Mouse (Mus musculus) kidney, adult 2 months (tissue): ENCODE measurements around the gene Arhgef28. TPM values are rescaled to one million over a fixed set of nuclear protein-coding genes. Genes with fewer than 3 reads are reported as not detected.
"Not testable (repeated sequence)": the region's sequence is repeated elsewhere in the genome, so short reads cannot be mapped to it uniquely, and the experiment has no call there.

Experiments
- DNase-seq: peaks from one replicate; pipeline ENCODE4 v3.0.0; 2021
- H3K27ac ChIP-seq: fragments of 200-500 bp; 2 replicates; pipeline ENCODE4 v1.5.1; 2012; ENCODE audit warnings: low read depth, low read length, control low read depth, inconsistent platforms; ENCODE audit not compliant: insufficient read depth
- H3K27me3 ChIP-seq: fragments of 200-500 bp; replicated peaks from 2 replicates; pipeline ENCODE4 v1.6.1; 2012; ENCODE audit warnings: mild to moderate bottlenecking, moderate library complexity, low read length, inconsistent platforms; ENCODE audit not compliant: control insufficient read depth, insufficient read depth
- H3K36me3 ChIP-seq: fragments of 200-500 bp; 2 replicates; pipeline ENCODE4 v1.6.1; 2012; ENCODE audit warnings: mild to moderate bottlenecking, moderate library complexity, low read length, inconsistent platforms; ENCODE audit not compliant: control insufficient read depth, insufficient read depth
- H3K4me1 ChIP-seq: fragments of 200-500 bp; 2 replicates; pipeline ENCODE4 v1.6.1; 2011; ENCODE audit warnings: low read length; ENCODE audit not compliant: control insufficient read depth, insufficient read depth
- H3K4me3 ChIP-seq: fragments of 200-500 bp; 2 replicates; pipeline ENCODE4 v1.5.1; 2011; ENCODE audit warnings: mild to moderate bottlenecking, low read depth, low read length, control low read depth; ENCODE audit not compliant: insufficient read depth
- CTCF ChIP-seq: fragments of 200-500 bp; conservative IDR thresholded peaks from 2 replicates; pipeline ENCODE4 v1.5.1; 2011; ENCODE audit warnings: low read depth, mild to moderate bottlenecking, control low read depth, low read length, moderate library complexity, mixed read lengths; ENCODE audit not compliant: insufficient read depth, insufficient read length
- POLR2A ChIP-seq: fragments of 200-500 bp; IDR thresholded peaks from one replicate; pipeline ENCODE4 v1.6.1; 2011; ENCODE audit warnings: low read depth, low read length, control low read depth
- WGBS: fragments of 180-500 bp; shearing (Covaris S2); methylation state at CpG from one replicate; pipeline ENCODE4 v1.1.7; 2018; 5-methylcytosine and 5-hydroxymethylcytosine counted together
- polyA plus RNA-seq: library from polyadenylated mRNA; depleted of rRNA; stranded (reverse); fragments of >200 nt; gene quantifications from 2 replicates; pipeline ENCODE4 v1.2.3, GENCODE M21; 2012

Gene Arhgef28
- polyA plus RNA-seq, 1 experiment = 39.3 TPM

DNA sequence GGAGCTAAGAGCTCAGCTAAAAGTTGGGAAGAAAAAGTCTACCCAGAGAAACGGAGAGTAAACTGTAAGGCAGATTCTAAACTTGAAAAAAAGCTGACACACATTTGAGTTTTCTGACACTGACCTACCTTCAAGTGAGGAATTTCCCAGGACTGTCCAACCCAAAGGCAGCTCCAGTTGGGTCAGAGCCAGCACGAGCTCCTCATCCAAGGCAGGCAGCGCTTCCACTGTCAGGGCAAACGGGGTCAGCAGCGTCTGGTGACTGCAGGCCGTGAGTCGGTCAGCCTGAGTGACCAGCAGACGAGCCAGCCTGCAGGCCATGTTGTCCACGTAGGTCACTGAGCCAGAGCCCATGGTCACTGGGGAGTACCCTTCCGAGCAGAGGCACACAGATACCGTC is 131.4 kb downstream of the Arhgef28 start:
- TF ChIP-seq POLR2A (no peak), CTCF (no peak)
- Histone ChIP-seq H3K4me1 (no peaks in the 10 kb centered on the region), H3K4me3 (no peak overlapping the region), H3K27me3 (no peaks in the 10 kb centered on the region), H3K27ac (no peak overlapping the region), H3K36me3 (no peaks in the 10 kb centered on the region)
- WGBS = 38% methylated on average over 11 of the region's 11 CpGs
- peak; percentile 86 for DNase-seq

DNA sequence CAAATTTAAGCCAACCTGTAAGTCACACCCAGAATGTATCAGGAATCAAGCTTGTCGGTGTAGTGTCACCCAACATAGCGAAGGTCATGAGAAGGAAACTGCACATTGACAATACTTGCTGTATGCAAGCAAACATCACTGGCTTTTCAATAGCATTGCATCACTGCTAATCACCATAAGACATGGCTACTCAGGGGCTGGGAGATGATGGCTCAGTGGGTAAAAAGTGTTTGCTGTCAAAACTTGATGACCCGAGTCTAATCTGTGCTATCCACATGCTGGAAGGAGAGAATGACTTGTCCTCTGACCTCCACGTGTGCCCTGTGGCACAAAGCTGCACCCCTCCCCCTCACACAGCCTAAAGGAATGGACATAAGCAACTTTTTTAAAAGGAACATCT is 133.0 kb downstream of the Arhgef28 start:
- Histone ChIP-seq H3K4me1 (no peaks in the 10 kb centered on the region), H3K36me3 (no peaks in the 10 kb centered on the region), H3K4me3 (no peak overlapping the region), H3K27ac (no peak overlapping the region), H3K27me3 (no peaks in the 10 kb centered on the region)
- 70% methylated on average over 4 of the region's 4 CpGs for WGBS
- TF ChIP-seq POLR2A (no peak), CTCF (no peak)
- no peak for DNase-seq

DNA sequence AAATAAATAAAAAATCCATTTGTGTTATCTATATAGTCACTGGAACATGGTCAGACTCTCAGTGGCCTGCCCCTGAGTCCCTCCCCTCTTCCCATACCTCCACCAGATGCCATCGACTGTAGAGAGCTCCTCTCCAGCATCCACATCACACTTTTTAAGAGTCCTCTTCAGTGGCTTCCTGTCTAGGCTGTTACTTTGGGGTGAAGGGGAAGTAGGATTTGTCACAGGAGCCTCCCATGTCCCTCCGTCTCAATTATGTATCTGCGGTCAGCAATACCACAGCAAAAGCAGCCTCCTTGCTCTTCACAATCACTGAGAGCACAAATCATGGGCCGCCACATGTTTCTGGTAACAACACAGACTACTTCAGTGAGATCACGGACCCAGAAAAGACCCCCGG is 135.8 kb downstream of the Arhgef28 start:
- Histone ChIP-seq H3K27ac (no peak overlapping the region), H3K36me3 (no peaks in the 10 kb centered on the region), H3K4me1 (no peaks in the 10 kb centered on the region), H3K4me3 (no peak overlapping the region), H3K27me3 (no peaks in the 10 kb centered on the region)
- no peak for DNase-seq
- TF ChIP-seq POLR2A (no peak), CTCF (no peak)
- WGBS = 89% methylated on average over 6 of the region's 6 CpGs

DNA sequence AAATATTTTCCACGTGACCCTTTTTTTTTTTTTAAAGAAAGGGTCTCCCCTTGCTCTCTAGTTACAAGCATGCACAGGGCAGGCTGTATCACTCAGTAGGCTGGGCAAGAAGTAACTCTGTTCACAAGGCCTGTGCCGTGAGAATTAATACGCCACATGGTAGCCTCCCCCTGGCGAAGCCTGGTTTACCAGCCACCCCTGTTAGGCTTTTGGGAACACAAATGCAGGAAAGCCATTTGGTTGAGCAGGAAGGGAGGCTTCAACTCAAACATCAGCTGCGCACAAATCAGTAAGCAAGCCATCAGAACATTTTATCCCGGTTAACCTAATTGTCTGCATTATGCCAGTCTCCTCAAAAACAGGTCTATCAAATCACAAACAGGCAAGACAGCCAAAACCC is 136.6 kb downstream of the Arhgef28 start:
- WGBS = 88% methylated on average over 6 of the region's 6 CpGs
- H3K4me3 ChIP-seq = no peak overlapping the region
- H3K27me3 ChIP-seq = no peaks in the 10 kb centered on the region
- TF ChIP-seq CTCF (no peak), POLR2A (no peak)
- no peak overlapping the region for H3K27ac ChIP-seq
- no peaks in the 10 kb centered on the region for H3K4me1 ChIP-seq
- DNase-seq = no peak
- no peaks in the 10 kb centered on the region for H3K36me3 ChIP-seq

DNA sequence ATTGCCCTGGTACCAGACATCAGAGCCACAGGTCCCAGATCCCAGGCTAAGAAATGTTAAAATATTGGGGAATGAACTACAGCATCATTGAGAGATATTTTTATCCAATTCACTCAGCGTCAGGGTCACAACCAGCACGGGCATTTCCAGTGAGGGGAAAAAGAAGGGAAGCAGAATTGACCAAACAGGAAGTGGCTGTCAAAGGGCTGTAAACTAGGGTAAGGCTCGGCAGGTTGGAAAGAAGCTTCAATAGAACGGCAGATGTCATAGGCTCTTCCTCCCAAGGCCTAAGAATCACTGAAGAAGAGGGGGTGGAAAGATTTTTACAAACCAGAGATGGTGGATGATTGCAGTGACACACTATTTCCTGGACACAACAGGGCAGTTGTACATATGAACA is 143.4 kb downstream of the Arhgef28 start:
- WGBS = 40% methylated on average over 4 of the region's 4 CpGs
- Histone ChIP-seq H3K36me3 (no peaks in the 10 kb centered on the region), H3K4me1 (no peaks in the 10 kb centered on the region), H3K27ac (no peak overlapping the region), H3K4me3 (no peak overlapping the region), H3K27me3 (no peaks in the 10 kb centered on the region)
- DNase-seq = no peak
- TF ChIP-seq POLR2A (no peak), CTCF (no peak)

DNA sequence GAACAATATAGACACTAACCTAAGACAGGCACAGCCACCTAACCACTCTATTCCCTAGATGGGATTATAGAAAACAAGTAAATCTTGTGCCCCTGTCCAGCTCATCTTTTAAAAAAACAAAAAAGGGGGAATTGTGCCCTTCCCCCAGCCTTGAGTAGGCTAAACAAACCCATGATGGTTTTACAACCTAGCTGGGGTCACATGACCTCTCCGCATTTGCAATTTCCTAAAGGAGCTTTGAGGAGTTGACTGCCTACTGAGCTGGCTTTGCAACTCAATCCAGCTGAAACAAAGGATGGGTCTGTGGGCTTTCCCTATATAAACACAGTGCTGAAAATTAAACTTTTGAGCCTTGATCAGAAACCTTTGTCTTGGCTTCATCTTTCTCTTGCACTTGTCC is 146.1 kb downstream of the Arhgef28 start:
- not testable (repeated sequence) for H3K36me3 ChIP-seq, H3K27ac ChIP-seq, H3K27me3 ChIP-seq, H3K4me1 ChIP-seq, H3K4me3 ChIP-seq, DNase-seq
- 79% methylated on average over 1 of the region's 1 CpGs for WGBS

DNA sequence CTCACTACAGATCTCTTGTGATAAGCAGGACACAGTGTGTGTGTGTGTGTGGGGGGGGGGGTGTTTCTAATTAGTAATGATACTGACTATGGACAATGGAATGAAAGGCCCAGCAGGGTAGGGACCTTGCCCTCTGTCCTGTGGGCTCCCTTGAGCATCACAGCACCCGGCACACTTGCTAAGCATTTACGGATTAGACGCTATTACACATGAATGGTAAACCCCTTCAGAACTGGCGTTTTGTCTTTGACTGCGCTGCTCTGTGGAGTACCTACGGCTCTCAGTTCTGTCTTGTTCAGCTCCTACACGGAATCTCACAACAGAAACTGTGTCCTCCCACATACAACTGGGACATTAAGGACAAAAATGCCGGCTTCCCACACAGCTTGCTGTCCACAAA is 151.0 kb downstream of the Arhgef28 start:
- no peaks in the 10 kb centered on the region for H3K27me3 ChIP-seq
- WGBS = 83% methylated on average over 8 of the region's 8 CpGs
- TF ChIP-seq POLR2A = no peak
- no peak for TF ChIP-seq CTCF
- no peaks in the 10 kb centered on the region for H3K36me3 ChIP-seq
- H3K27ac ChIP-seq = no peak overlapping the region
- no peak overlapping the region for H3K4me3 ChIP-seq
- DNase-seq = no peak
- H3K4me1 ChIP-seq = no peaks in the 10 kb centered on the region

DNA sequence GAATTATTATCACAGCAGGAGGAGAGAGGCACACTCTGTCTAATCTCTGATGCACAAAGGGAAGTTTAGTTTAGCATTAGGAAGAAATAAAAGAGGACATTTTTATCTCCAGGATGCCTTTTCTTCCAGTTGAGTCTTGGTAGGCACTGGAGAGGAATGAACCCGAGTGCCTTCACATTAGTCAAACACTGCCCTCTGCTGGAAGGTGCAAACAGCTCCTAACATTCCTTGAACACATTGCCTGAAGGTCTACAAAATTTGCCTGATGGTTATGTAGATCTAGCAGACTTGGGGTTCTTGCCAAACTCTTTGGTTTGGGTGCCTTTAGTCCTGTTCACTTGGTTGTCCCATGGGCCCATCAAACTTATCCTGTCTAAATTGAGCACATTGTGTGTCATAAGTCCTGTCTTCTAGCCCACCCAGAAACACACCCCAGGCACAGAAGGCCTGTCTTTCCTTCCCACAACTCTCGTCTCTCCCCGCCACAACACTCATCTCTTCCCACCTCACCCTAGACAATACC is 165.6 kb downstream of the Arhgef28 start:
- H3K36me3 ChIP-seq = no peaks in the 10 kb centered on the region
- no peak overlapping the region for H3K4me3 ChIP-seq
- TF ChIP-seq CTCF = peak; percentile 81
- no peak for TF ChIP-seq POLR2A
- DNase-seq = peak; percentile 75
- H3K27me3 ChIP-seq = no peaks in the 10 kb centered on the region
- no peaks in the 10 kb centered on the region for H3K4me1 ChIP-seq
- WGBS = 65% methylated on average over 3 of the region's 3 CpGs
- H3K27ac ChIP-seq = no peak overlapping the region
